Mouse (Mus musculus): ENCODE measurements around the gene Syp. TPM values are rescaled to one million over a fixed set of nuclear protein-coding genes. Genes with fewer than 3 reads are reported as not detected.

Gene Syp
- polyA plus RNA-seq (2015; fragmentation: Nextera tagmentation; extraction: Ambion mirVana): 197 and 246 TPM in 2 replicates

DNA sequence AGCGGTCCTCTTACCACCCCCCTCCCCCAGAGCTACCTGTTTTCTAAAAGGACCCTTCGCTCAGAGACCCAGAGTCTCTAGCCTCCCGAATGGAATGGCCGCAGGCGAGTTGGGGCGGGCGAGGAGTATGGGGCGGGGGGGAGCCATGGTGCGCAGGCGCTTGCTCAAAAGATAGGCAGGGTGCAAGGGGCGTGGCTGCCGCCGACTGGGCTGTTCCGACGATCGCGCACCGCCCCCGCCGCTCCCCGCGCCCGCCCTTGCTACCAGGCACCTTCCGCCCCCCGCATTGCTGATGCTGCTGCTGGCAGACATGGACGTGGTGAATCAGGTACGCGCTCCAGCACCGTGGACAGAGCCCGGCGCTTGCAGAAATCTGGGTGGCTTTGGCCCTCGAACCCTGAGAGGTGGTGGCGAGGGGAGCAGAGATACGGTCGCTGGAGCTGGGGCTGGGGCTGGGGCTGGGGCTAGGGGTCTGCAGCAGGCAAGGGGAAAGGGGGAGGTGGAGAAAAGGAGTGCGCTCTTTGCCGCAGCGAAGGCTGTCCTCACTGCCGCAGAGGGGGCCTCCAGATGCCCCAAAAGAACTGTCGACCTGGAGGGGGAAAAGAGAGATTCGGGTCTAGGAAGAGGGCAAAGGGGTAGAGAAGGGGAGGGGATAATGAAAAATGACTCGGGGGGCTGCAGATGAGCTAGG lies at the start of gene Syp:
Syp (plus strand) TSS at position 71 of the 691 bp plus-strand sequence.
- Histone ChIP-seq H3K27ac (ENCODE audit: low read length) (peak within 1 kb of the TSS; percentile 87), H3K9me3 (replicated peaks; ENCODE audit: control insufficient read depth, low read length, poor library complexity, severe bottlenecking) (no peaks in the 10 kb centered on the region; the same call in 1 of the 2 replicates), H3K9ac (ENCODE audit: low read depth, low read length) (peak within 1 kb of the TSS; percentile 78), H3K4me3 (ENCODE audit: low read depth, low read length) (peak within 1 kb of the TSS; percentile 49), H3K4me2 (ENCODE audit: low read length) (peak within 1 kb of the TSS; percentile 72), H3K27me3 (ENCODE audit: control insufficient read depth, insufficient read depth, low read depth, low read length) (no peaks in the 10 kb centered on the region), H3K4me1 (ENCODE audit: control insufficient read depth, insufficient read depth, low read length) (peaks cover 4% of the 10 kb centered on the region; the same call in 1 of the 2 replicates), H3K36me3 (ENCODE audit: control insufficient read depth, insufficient read depth, low read length) (no peaks in the 10 kb centered on the region)
- peak; percentile 91 for ATAC-seq
- WGBS: 26% methylated on average over 28 of the region's 42 CpGs

DNA sequence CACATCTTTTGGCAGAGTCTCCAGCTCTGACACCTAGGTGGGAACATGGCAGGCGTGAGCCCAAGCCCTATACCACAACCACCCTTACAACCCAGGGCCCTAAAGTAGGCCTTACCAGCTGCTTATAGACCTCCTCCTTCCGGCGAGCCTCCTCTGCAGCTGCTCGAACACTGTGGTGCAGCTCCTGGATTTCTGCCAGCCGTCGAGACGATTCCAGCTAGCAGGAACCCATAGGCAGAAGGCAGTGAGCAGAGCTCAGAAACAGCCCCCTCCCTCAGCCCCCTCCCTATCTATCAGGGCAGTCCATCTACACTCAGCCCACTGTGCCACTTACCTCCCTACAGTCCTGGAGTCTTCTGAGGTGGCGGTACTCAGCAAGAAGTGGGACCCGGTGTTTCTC lies 42.9 kb upstream of the Syp start:
- Histone ChIP-seq H3K27ac (ENCODE audit: low read length) (no peak overlapping the region), H3K9me3 (replicated peaks; ENCODE audit: control insufficient read depth, low read length, poor library complexity, severe bottlenecking) (no peaks in the 10 kb centered on the region), H3K4me1 (ENCODE audit: control insufficient read depth, insufficient read depth, low read length) (no peaks in the 10 kb centered on the region), H3K4me2 (ENCODE audit: low read length) (no peak overlapping the region), H3K36me3 (ENCODE audit: control insufficient read depth, insufficient read depth, low read length) (peaks cover 2% of the 10 kb centered on the region; the same call in 1 of the 2 replicates), H3K4me3 (ENCODE audit: low read depth, low read length) (no peak overlapping the region), H3K9ac (ENCODE audit: low read depth, low read length) (no peak overlapping the region), H3K27me3 (ENCODE audit: control insufficient read depth, insufficient read depth, low read depth, low read length) (no peaks in the 10 kb centered on the region)
- ATAC-seq: no peak
- 91% methylated on average over 9 of the region's 9 CpGs for WGBS

DNA sequence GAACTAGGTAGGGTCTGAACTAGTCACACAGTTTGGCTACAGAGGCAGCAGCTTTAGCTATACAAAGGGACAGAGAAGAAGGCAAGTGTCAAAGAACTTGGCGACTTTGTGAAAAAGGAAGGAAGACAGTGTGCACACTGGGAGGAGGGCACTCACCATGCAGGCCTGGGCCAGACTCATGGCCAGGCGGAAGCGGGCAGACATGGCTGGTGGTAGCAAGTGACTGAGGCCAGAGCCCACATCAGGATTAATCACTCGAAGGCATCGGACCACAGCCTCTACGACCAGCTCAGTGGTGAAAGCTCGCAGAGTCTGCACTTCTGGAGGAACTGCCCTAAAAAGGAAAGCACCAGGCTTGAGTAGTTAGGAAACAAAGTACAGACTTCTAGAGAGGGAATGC lies 34.3 kb upstream of the Syp start:
- ATAC-seq: no peak
- 91% methylated on average over 7 of the region's 7 CpGs for WGBS
- Histone ChIP-seq H3K27ac (ENCODE audit: low read length) (no peak overlapping the region), H3K4me2 (ENCODE audit: low read length) (no peak overlapping the region; the same call in 1 of the 2 replicates), H3K4me3 (ENCODE audit: low read depth, low read length) (no peak overlapping the region), H3K4me1 (ENCODE audit: control insufficient read depth, insufficient read depth, low read length) (peaks cover 8% of the 10 kb centered on the region; the same call in 1 of the 2 replicates), H3K36me3 (ENCODE audit: control insufficient read depth, insufficient read depth, low read length) (no peaks in the 10 kb centered on the region), H3K27me3 (ENCODE audit: control insufficient read depth, insufficient read depth, low read depth, low read length) (no peaks in the 10 kb centered on the region), H3K9me3 (replicated peaks; ENCODE audit: control insufficient read depth, low read length, poor library complexity, severe bottlenecking) (no peaks in the 10 kb centered on the region), H3K9ac (ENCODE audit: low read depth, low read length) (no peak overlapping the region)

DNA sequence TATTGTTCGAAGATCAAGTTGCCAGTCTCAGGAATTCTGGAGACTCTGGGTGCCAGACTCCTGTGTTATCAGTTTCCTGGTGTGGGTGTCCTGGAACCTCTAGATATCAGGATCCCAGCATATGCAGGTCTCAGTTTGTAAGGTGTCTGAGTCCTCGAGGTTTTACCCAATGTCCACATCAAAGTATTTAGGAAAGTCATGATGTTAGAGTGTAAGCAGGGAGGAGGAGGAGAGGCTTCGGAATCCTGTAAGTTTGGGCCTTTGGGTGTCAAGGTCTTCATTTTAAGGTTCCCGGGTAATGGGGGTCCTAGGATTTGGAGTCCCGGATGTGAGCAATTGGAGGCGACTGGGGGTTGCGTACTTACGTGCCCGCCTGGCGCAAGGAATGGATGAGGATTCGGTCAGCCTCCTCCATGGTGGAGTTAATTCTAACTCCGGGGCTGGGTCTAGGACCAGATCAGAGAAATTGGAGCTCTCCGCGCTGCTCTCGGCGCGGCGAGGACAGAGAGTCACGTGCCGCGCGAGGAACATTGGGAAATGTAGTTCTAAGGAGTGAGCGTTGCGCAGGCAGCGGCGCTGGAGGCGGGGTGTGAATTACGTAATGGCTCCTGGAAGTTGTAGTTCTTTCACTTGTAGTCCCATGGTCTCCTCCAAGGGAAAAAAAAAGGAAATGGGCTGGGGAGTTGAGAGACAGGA lies 33.2 kb upstream of the Syp start, which contains the start of gene Ccdc22:
Ccdc22 (minus strand) TSS at position 639 of the 696 bp plus-strand sequence.
- Histone ChIP-seq H3K4me3 (ENCODE audit: low read depth, low read length) (peak within 1 kb of the TSS; percentile 41), H3K27ac (ENCODE audit: low read length) (peak within 1 kb of the TSS; percentile 71), H3K27me3 (ENCODE audit: control insufficient read depth, insufficient read depth, low read depth, low read length) (no peaks in the 10 kb centered on the region), H3K36me3 (ENCODE audit: control insufficient read depth, insufficient read depth, low read length) (no peaks in the 10 kb centered on the region), H3K4me2 (ENCODE audit: low read length) (peak within 1 kb of the TSS; percentile 60), H3K9me3 (replicated peaks; ENCODE audit: control insufficient read depth, low read length, poor library complexity, severe bottlenecking) (no peaks in the 10 kb centered on the region), H3K9ac (ENCODE audit: low read depth, low read length) (peak within 1 kb of the TSS; percentile 57), H3K4me1 (ENCODE audit: control insufficient read depth, insufficient read depth, low read length) (peaks cover 8% of the 10 kb centered on the region; the same call in 1 of the 2 replicates)
- WGBS: 24% methylated on average over 28 of the region's 28 CpGs
- ATAC-seq: peak; percentile 94

DNA sequence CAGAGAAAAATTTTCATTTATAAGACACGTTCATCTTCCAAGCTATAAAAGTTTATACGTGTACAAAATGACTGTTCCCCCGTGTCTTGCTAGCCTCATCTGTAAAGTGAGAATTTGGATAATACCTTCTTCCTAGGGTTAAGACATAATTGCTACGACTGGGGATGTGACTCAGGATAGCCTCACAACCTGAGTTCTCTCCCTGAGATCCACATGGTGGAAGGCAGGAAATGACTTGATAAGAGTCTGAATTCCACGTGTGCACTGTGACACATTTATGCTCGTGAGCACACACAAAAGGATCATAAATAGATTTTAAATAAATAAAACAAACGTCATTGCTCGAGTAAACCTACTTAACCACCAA lies 32.7 kb upstream of the Syp start:
- H3K27me3 ChIP-seq (ENCODE audit: control insufficient read depth, insufficient read depth, low read depth, low read length): no peaks in the 10 kb centered on the region
- no peak overlapping the region for H3K9ac ChIP-seq (ENCODE audit: low read depth, low read length)
- no peaks in the 10 kb centered on the region for H3K9me3 ChIP-seq (replicated peaks; ENCODE audit: control insufficient read depth, low read length, poor library complexity, severe bottlenecking)
- WGBS: 48% methylated on average over 8 of the region's 8 CpGs
- no peaks in the 10 kb centered on the region for H3K36me3 ChIP-seq (ENCODE audit: control insufficient read depth, insufficient read depth, low read length)
- H3K4me1 ChIP-seq (ENCODE audit: control insufficient read depth, insufficient read depth, low read length): peaks cover 8% of the 10 kb centered on the region; the same call in 1 of the 2 replicates
- H3K27ac ChIP-seq (ENCODE audit: low read length): no peak overlapping the region
- H3K4me2 ChIP-seq (ENCODE audit: low read length): no peak overlapping the region
- no peak overlapping the region; the same call in 1 of the 2 replicates for H3K4me3 ChIP-seq (ENCODE audit: low read depth, low read length)
- peak; percentile 19 for ATAC-seq

DNA sequence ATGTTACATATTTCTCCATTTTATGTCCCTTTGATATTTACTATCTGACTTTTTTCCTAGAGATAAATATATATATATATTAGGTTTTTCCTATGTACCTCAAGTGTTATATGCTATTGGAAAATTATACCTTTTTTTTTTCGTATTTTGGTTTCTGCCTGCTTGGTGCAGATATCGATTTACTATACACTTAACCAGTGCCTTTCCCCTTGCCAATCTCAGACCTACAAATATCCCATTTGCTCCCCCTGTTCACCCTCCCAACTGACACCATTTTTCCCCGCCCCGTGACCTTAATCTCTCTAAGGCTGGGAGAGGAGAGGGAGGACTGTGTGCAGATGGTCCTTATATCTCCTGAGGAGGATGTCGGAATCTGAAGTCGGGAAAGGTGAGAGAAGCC lies 31.5 kb upstream of the Syp start, which contains the start of gene Cacna1f:
Cacna1f (plus strand) TSS at position 301 of the 400 bp plus-strand sequence.
- no peak within 1 kb of the TSS for H3K4me3 ChIP-seq (ENCODE audit: low read depth, low read length)
- 83% methylated on average over 6 of the region's 6 CpGs for WGBS
- H3K4me2 ChIP-seq (ENCODE audit: low read length): no peak within 1 kb of the TSS
- H3K27me3 ChIP-seq (ENCODE audit: control insufficient read depth, insufficient read depth, low read depth, low read length): no peaks in the 10 kb centered on the region
- peaks cover 8% of the 10 kb centered on the region; the same call in 1 of the 2 replicates for H3K4me1 ChIP-seq (ENCODE audit: control insufficient read depth, insufficient read depth, low read length)
- no peaks in the 10 kb centered on the region for H3K36me3 ChIP-seq (ENCODE audit: control insufficient read depth, insufficient read depth, low read length)
- no peaks in the 10 kb centered on the region for H3K9me3 ChIP-seq (replicated peaks; ENCODE audit: control insufficient read depth, low read length, poor library complexity, severe bottlenecking)
- no peak within 1 kb of the TSS for H3K27ac ChIP-seq (ENCODE audit: low read length)
- no peak within 1 kb of the TSS for H3K9ac ChIP-seq (ENCODE audit: low read depth, low read length)
- ATAC-seq: no peak

DNA sequence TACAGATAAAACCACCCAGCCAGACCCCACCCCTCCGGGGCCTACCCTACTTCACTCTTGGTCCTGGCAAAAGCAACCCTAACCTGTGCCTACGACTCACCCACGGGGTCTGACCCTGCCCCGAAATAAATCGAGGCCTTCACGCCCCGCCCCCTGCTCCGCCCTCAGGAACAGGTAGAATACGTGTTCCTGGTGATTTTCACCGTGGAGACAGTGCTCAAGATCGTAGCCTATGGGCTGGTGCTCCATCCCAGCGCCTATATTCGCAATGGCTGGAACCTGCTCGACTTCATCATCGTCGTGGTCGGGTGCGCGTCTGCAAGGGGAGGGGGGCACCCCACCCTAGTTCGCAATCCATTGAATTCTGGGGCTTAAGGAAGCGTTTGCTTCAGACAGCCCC lies 28.2 kb upstream of the Syp start:
- Histone ChIP-seq H3K27ac (ENCODE audit: low read length) (peak overlapping the region; percentile 66), H3K27me3 (ENCODE audit: control insufficient read depth, insufficient read depth, low read depth, low read length) (no peaks in the 10 kb centered on the region), H3K9ac (ENCODE audit: low read depth, low read length) (peak overlapping the region; percentile 66), H3K4me2 (ENCODE audit: low read length) (peak overlapping the region; percentile 76), H3K36me3 (ENCODE audit: control insufficient read depth, insufficient read depth, low read length) (no peaks in the 10 kb centered on the region), H3K4me3 (ENCODE audit: low read depth, low read length) (peak overlapping the region; percentile 42), H3K9me3 (replicated peaks; ENCODE audit: control insufficient read depth, low read length, poor library complexity, severe bottlenecking) (no peaks in the 10 kb centered on the region), H3K4me1 (ENCODE audit: control insufficient read depth, insufficient read depth, low read length) (no peaks in the 10 kb centered on the region)
- WGBS: 31% methylated on average over 21 of the region's 21 CpGs
- ATAC-seq: peak; percentile 30

DNA sequence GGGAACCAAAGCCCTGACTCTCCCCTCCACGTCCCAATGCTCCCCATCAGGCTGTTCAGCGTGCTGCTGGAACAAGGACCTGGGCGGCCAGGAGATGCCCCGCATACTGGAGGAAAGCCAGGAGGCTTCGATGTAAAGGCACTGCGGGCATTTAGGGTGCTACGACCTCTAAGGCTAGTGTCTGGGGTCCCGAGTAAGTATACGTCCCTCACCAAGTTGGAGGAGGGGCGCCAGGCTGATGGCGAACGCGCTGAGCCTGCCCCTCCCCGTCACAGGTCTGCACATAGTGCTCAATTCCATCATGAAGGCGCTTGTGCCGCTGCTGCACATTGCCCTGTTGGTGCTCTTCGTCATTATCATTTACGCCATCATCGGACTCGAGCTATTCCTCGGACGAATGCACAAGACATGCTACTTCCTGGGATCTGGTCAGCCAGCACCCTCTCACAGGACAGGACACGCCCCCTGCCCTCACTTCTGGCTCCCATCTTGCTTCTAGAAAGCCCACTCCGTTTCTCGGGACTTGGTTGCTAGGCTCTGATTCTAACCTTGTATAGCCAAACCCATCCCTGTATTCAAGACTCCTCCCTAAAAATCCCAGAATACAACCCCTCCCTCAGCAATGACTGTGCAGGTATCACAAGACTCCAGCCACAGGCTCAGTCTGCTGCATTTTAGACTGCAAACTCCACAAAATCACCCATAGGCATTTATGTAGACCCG lies 27.6 kb upstream of the Syp start:
- Histone ChIP-seq H3K27ac (ENCODE audit: low read length) (peak overlapping the region; percentile 66), H3K9me3 (replicated peaks; ENCODE audit: control insufficient read depth, low read length, poor library complexity, severe bottlenecking) (no peaks in the 10 kb centered on the region), H3K4me3 (ENCODE audit: low read depth, low read length) (peak overlapping the region; percentile 42), H3K36me3 (ENCODE audit: control insufficient read depth, insufficient read depth, low read length) (no peaks in the 10 kb centered on the region), H3K27me3 (ENCODE audit: control insufficient read depth, insufficient read depth, low read depth, low read length) (no peaks in the 10 kb centered on the region), H3K4me2 (ENCODE audit: low read length) (peak overlapping the region; percentile 76), H3K9ac (ENCODE audit: low read depth, low read length) (peak overlapping the region; percentile 66), H3K4me1 (ENCODE audit: control insufficient read depth, insufficient read depth, low read length) (no peaks in the 10 kb centered on the region)
- WGBS: 29% methylated on average over 26 of the region's 26 CpGs
- peak; percentile 80 for ATAC-seq

Data from midbrain, embryonic 16.5 days (tissue).